Mouse (Mus musculus): ENCODE measurements around the gene Tmem35b. TPM values are rescaled to one million over a fixed set of nuclear protein-coding genes. Genes with fewer than 3 reads are reported as not detected.

Tmem35b gene
- polyA plus RNA-seq, 1 experiment, result 16.9 TPM

- no peak for DNase-seq
- no peak for TF ChIP-seq POLR2A (IDR thresholded peaks at IDR 0.05; ENCODE audit: borderline replicate concordance, extremely low read depth, low read depth, low read length)
- H3K4me3 ChIP-seq (replicated peaks; ENCODE audit: extremely low read depth, low read depth, low read length), result no peak overlapping the region
- 57% methylated on average over 4 of the region's 4 CpGs for WGBS
- no peaks in the 10 kb centered on the region for H3K4me1 ChIP-seq (ENCODE audit: control insufficient read depth, insufficient read depth, low read length)
Measured at GRCm38 (mm10) chr4:127172614-127173013, 49.1 kb downstream of the Tmem35b start.

GRCm38 (mm10) chr4:127173461-127173860 lies 50.0 kb downstream of the Tmem35b start:
- Histone ChIP-seq H3K4me1 (ENCODE audit: control insufficient read depth, insufficient read depth, low read length) (no peaks in the 10 kb centered on the region), H3K4me3 (replicated peaks; ENCODE audit: extremely low read depth, low read depth, low read length) (no peak overlapping the region)
- DNase-seq, result peak; percentile 17
- WGBS, result 4% methylated on average over 8 of the region's 8 CpGs
- TF ChIP-seq POLR2A (IDR thresholded peaks at IDR 0.05; ENCODE audit: borderline replicate concordance, extremely low read depth, low read depth, low read length) (no peak), CTCF (IDR thresholded peaks at IDR 0.05; ENCODE audit: insufficient read depth, low read length) (no peak)

GRCm38 (mm10) chr4:127174075-127174899 lies 50.8 kb downstream of the Tmem35b start:
- WGBS, result 58% methylated on average over 8 of the region's 8 CpGs
- no peak overlapping the region for H3K4me3 ChIP-seq (replicated peaks; ENCODE audit: extremely low read depth, low read depth, low read length)
- no peak for DNase-seq
- H3K4me1 ChIP-seq (ENCODE audit: control insufficient read depth, insufficient read depth, low read length), result no peaks in the 10 kb centered on the region
- TF ChIP-seq POLR2A (IDR thresholded peaks at IDR 0.05; ENCODE audit: borderline replicate concordance, extremely low read depth, low read depth, low read length), result no peak
- no peak for TF ChIP-seq CTCF (IDR thresholded peaks at IDR 0.05; ENCODE audit: insufficient read depth, low read length)

- no peak for DNase-seq
- 51% methylated on average over 4 of the region's 4 CpGs for WGBS
- Histone ChIP-seq H3K4me1 (ENCODE audit: control insufficient read depth, insufficient read depth, low read length) (no peaks in the 10 kb centered on the region), H3K4me3 (replicated peaks; ENCODE audit: extremely low read depth, low read depth, low read length) (no peak overlapping the region)
- TF ChIP-seq POLR2A (IDR thresholded peaks at IDR 0.05; ENCODE audit: borderline replicate concordance, extremely low read depth, low read depth, low read length), result no peak
- TF ChIP-seq CTCF (IDR thresholded peaks at IDR 0.05; ENCODE audit: insufficient read depth, low read length), result no peak
Measured at GRCm38 (mm10) chr4:127174900-127175278, 51.4 kb downstream of the Tmem35b start.

- H3K4me1 ChIP-seq (ENCODE audit: control insufficient read depth, insufficient read depth, low read length), result no peaks in the 10 kb centered on the region
- TF ChIP-seq POLR2A (IDR thresholded peaks at IDR 0.05; ENCODE audit: borderline replicate concordance, extremely low read depth, low read depth, low read length) (no peak), CTCF (IDR thresholded peaks at IDR 0.05; ENCODE audit: insufficient read depth, low read length) (no peak)
- 63% methylated on average over 11 of the region's 11 CpGs for WGBS
- no peak overlapping the region for H3K4me3 ChIP-seq (replicated peaks; ENCODE audit: extremely low read depth, low read depth, low read length)
- no peak for DNase-seq
Measured at GRCm38 (mm10) chr4:127177961-127178360, 54.5 kb downstream of the Tmem35b start.

GRCm38 (mm10) chr4:127178671-127179070 lies 55.2 kb downstream of the Tmem35b start:
- no peak for TF ChIP-seq POLR2A (IDR thresholded peaks at IDR 0.05; ENCODE audit: borderline replicate concordance, extremely low read depth, low read depth, low read length)
- no peak for TF ChIP-seq CTCF (IDR thresholded peaks at IDR 0.05; ENCODE audit: insufficient read depth, low read length)
- WGBS, result 49% methylated on average over 9 of the region's 9 CpGs
- Histone ChIP-seq H3K4me1 (ENCODE audit: control insufficient read depth, insufficient read depth, low read length) (no peaks in the 10 kb centered on the region), H3K4me3 (replicated peaks; ENCODE audit: extremely low read depth, low read depth, low read length) (no peak overlapping the region)
- DNase-seq, result no peak

Other genes with a start within 250 kb of the Tmem35b start
- gene Zmym4, start 155.6 kb upstream of the Tmem35b start, polyA plus RNA-seq (2012; rRNA removed), result 3.8 and 5.5 TPM in 2 replicates
- 44.1 and 52.1 TPM in 2 replicates for gene Sfpq, start 102.4 kb upstream of the Tmem35b start, polyA plus RNA-seq (2012; rRNA removed)
- gene Zmym1, start 62.5 kb upstream of the Tmem35b start, polyA plus RNA-seq (2012; rRNA removed), result 1.2 and 1.3 TPM in 2 replicates
- gene Zmym6, start 46.3 kb upstream of the Tmem35b start, polyA plus RNA-seq (2012; rRNA removed), result 3.6 and 6.1 TPM in 2 replicates
- 0.25 and 0.54 TPM in 2 replicates for gene Dlgap3, start 45.5 kb downstream of the Tmem35b start, polyA plus RNA-seq (2012; rRNA removed)
- 37.4 and 40.0 TPM in 2 replicates for gene Smim12, start 120.1 kb downstream of the Tmem35b start, polyA plus RNA-seq (2012; rRNA removed)
- gene Gja4, start 190.3 kb downstream of the Tmem35b start, polyA plus RNA-seq (2012; rRNA removed), result 159 and 211 TPM in 2 replicates
- 3.1 and 7.3 TPM in 2 replicates for gene Gjb3, start 207.2 kb downstream of the Tmem35b start, polyA plus RNA-seq (2012; rRNA removed)
- gene Gjb4, start 230.4 kb downstream of the Tmem35b start, polyA plus RNA-seq (2012; rRNA removed), result 0.19 and 3.7 TPM in 2 replicates
- gene Gjb5, start 234.5 kb downstream of the Tmem35b start, polyA plus RNA-seq (2012; rRNA removed), result 1.3 and 1.9 TPM in 2 replicates

Data from lung, adult 2 months (tissue).